Mouse (Mus musculus): ENCODE data around the gene Brd3.
"Not testable (repeated sequence)": the region's sequence is repeated elsewhere in the genome, so short reads cannot be mapped to it uniquely, and the experiment has no call there.

The Brd3 gene

GRCm38 (mm10) chr2:27512909-27513308 is 5.4 kb upstream of the Brd3 start:
- no peak for DNase-seq (ENCODE audit: low spot score)

DNA sequence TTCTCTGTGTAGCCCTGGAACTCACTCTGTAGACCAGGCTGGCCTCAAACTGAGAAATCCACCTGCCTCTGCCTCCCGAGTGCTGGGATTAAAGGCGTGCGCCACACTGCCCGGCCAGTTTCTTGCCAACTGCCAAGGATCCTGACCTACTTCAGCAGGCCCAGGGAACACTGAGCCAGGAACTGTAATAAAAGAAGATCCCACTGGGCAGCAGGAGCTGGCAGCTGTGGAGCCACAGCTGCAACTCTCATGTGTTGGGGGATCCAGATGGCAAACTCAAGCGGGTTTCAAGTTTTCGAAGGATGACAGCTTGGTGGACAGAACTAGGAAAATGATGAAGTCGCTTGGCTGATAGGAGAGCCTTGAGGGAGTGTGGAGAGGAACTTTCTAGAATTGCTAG is 3.2 kb upstream of the Brd3 start:
- DNase-seq (ENCODE audit: low spot score): no peak

DNA sequence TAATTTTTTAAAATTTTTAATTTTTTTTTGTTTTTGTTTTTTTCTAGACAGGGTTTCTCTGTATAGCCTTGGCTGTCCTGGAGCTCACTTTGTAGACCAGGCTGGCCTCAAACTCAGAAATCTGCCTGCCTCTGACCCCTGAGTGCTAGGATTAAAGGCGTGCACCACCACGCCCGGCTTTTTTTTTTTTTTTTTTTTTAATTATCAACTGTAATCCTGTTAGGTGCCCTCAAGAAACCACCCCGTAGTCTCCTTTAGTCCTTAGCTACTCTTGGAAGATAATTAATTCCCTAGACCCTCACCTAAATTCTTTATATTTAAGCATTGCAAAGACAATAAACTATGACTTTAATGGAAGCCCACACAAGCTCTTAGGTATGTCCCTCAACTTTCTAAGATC is 804 bp downstream of the Brd3 start:
- not testable (repeated sequence) for DNase-seq (ENCODE audit: low spot score)

- no peak for DNase-seq (ENCODE audit: low spot score)
Observed at GRCm38 (mm10) chr2:27505539-27505938, 1.9 kb downstream of the Brd3 start.

- DNase-seq (ENCODE audit: low spot score): peak; percentile 55
Observed at GRCm38 (mm10) chr2:27504113-27504885, 3.2 kb downstream of the Brd3 start.

GRCm38 (mm10) chr2:27496391-27497028 is 11.0 kb downstream of the Brd3 start:
- DNase-seq (ENCODE audit: low spot score): peak; percentile 66

- peak; percentile 63 for DNase-seq (ENCODE audit: low spot score)
Observed at GRCm38 (mm10) chr2:27493971-27494370, 13.5 kb downstream of the Brd3 start.

GRCm38 (mm10) chr2:27490939-27491338 is 16.5 kb downstream of the Brd3 start:
- DNase-seq (ENCODE audit: low spot score): no peak

DNA sequence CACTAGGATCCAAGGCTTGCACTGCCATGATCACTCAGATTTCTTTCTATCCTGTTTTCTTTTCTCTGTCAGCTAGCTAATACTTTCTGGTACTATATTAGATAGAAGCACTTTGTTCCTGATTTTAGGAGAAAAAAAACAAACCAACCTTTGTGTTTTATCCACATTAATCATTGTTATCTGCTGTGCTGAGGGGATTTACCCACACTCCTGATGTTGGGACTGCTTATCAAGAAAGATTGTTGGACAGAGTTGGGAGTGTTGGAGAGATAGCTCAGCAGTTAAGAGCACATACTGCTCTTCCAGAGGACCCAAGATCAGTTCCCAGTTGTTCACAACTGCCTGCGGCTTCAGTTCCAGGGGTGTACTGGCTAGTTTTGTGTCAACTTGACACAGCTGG is 19.1 kb downstream of the Brd3 start:
- DNase-seq (ENCODE audit: low spot score): no peak

DNA sequence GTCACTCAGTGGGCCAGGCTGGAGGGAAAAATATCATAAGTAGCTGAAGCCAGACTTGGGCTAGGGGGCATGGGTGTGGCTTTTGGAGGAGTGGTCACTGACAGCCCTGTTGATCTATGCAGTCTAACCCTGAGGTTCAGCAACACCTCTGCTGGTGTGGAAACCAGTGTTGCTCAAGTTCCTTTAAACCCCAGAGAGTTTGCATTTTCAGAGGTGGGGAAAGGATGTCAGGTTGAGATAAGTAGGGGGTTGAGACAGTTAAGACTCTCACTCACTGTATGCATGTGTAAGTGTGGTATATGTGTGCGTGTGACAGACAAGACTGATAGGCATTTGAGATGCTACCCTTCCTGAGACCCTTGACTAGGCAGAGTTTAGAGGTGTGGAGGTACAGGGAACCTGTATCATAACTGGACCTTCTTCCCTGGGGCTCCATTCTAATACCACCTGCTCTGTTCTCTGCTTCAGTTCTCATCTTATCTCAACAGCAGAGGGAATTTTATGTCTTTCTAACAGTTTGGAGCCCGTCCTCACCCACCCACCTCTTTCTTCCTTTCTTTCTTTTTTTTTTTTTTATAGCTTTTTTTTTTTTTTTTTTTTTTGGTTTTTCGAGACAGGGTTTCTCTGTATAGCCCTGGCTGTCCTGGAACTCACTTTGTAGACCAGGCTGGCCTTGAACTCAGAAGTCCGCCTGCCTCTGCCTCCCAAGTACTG is 20.0 kb downstream of the Brd3 start:
- no peak for DNase-seq (ENCODE audit: low spot score)

GRCm38 (mm10) chr2:27486725-27487124 is 20.7 kb downstream of the Brd3 start:
- DNase-seq (ENCODE audit: low spot score): no peak

DNA sequence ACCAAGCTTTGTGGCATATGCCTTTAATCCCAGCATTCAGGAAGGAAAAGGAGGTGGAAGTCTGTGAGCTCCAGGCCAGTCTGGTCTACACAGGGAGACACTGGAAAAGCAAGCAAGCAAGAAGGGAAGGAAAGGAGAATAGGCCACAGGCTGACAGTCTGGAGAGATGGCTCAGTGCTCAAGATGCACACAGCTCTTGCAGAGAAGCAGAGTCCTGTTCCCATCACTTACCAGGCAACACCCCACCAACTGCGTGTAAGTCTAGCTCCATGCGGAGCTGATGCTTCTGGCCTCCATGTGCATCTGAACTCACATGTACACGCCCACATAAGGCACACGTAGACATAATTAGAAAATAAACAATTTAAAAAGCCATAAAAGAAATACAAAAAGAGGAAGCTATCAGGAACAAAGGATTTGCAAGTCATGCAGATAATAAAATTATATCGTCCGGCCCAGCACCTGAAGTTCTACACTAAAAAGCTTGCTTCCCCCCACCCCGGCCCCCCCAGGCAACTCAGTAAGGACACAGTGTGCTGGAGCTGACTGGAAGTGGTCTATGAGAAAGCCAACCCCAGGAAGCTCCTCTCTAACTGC is 25.1 kb downstream of the Brd3 start:
- DNase-seq (ENCODE audit: low spot score): no peak

DNA sequence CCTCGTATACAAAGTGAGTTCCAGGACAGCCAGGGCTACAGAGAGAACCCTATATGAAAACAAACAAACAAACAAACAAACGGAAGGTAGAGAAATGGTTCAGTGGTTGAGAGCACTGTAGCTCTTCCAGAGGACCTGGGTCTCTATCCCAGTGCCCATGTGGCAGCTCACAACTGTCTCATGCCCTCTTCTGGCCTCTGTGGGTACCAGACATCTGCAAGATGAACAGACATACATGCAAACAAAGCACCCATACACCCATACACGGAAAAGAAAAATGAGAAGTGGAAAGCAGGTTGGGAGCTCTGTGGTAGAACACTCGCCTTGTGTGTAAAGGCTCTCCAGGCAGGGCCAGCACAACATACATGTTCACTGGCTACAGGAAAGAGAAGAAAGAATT is 27.1 kb downstream of the Brd3 start:
- DNase-seq (ENCODE audit: low spot score): no peak

GRCm38 (mm10) chr2:27479821-27480220 is 27.6 kb downstream of the Brd3 start:
- no peak for DNase-seq (ENCODE audit: low spot score)

DNA sequence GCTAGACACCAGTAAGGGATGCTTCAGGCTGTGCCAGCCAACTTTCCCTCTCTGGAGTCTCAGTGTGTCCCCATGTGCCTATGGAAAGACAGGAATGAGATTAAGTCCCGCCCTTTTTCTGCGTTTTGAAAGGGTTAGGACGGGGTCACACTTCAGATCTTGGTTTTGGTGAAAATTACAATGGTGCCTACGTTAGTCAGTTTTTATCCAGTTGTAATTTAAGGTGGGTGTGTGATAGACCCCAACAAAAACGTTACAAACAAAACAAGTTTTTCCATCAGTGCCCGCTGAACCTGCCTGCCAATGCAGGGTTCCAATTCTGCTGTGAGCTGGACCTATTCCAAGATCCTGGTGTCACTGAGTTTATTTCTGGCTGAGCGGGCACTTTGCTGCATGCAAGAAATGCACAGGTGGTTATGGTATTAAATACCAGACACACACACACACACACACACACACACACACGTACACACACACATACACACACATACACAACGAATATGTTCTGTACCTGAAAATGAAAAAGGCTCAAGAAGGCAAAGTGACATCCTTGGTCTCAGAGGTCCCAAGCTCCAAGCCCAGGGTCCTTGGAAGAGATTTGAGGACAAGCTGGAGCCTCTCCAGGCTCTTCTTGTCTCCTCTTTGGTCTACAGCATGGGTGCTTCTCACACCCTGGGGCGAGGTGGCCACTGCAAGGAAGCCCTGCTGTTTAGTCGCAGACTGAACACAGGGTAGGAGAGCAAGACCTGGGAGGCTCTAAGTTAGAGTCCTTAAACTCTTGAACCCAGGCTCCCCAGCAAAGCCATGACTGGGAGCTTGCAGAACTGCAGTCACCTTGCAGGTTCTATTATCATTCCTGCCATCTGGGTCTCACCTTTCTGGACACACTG is 30.9 kb downstream of the Brd3 start:
- no peak for DNase-seq (ENCODE audit: low spot score)

DNA sequence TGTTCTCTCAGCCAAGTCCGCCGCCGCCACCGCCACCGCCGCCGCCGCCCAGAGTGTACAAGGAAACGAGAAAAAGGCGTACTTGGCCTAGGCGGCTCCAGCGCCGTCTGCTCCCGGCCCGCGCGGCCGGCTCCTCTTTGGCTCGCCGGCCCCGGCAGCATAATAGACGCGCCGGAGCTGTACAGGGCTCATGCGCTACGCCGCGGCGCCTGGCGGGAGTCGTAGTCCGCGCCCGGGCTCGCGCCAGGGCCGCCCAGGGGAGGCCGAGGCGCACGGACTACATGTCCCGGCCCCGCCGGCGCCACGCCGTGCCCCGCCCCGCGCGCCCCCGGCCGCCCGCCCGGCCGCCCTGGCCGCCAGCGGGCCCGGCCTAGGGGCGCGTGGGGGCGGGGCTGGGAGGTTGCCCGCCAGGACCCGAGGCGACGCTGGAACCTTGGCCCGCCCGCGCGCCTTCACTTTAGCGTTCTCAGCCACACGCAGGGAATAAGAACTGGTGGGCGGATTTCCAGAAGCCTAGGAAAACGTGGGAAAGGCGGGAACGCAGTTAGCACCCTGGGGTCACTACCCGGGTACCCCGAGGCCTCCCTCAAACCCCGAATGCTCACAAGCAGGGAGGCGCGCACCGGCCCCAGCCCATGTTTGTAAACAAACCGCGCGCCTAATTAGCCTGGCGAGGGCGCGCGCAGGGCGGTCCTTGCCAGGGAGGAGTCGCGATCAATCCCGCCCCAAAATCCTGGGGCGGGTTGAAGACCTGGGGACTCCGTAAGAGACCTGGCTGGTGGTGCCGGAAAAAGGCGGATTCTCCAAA is 31.8 kb downstream of the Brd3 start:
- peak; percentile 83 for DNase-seq (ENCODE audit: low spot score)

DNA sequence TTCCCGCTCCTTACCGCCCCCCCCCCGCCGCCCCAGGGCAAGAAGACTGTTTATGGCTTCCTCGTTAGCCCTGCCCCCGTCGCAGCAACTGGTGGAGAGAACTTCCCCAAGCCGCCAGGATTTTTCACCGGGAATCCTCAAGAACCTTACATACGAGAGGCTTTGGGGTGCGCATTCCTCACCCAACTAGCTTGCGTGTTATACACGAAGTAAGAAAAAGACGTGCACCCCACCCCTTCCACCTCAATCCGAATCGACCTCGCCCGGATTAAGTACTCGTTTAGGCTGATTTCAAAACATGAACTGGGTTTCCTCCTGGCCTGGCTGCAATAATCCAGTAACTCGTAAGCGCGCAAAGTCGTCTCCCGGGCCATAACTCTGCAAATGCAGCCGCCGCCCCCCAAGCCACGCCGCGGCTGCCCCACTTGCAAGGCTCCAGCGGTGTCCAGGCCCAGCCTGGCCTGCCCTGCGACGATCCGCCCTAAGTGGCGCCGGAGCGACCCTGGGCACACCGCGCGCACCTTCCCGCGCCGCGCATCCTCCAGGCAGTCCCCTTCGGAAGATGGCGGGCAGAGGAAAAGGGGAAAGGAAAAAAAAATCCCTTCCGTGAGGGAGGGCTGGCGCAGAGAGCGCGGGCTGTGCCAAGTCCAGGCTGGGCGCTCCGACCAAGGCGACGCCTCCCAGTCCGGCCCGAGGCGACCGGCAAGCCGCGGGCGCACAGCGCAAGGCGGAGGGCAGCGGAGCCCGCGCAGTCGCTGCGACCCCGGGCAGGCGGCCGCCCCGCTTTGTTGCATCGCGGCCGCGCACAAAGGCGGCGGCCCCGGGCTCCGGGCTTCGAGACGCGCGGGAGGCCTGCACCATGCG is 32.6 kb downstream of the Brd3 start:
- peak; percentile 43 for DNase-seq (ENCODE audit: low spot score)

GRCm38 (mm10) chr2:27473911-27474310 is 33.6 kb downstream of the Brd3 start:
- no peak for DNase-seq (ENCODE audit: low spot score)

GRCm38 (mm10) chr2:27473061-27473765 is 34.2 kb downstream of the Brd3 start:
- no peak for DNase-seq (ENCODE audit: low spot score)
